Mouse (Mus musculus) lung, adult 2 months (tissue): ENCODE measurements around the gene Cdk15. TPM values are rescaled to one million over a fixed set of nuclear protein-coding genes. Genes with fewer than 3 reads are reported as not detected.

Source experiments
- DNase-seq: peaks from one replicate; pipeline ENCODE4 v3.0.0; 2022
- H3K4me1 ChIP-seq: fragments of 200-500 bp; 2 replicates; pipeline ENCODE4 v1.6.1; 2011; ENCODE audit warnings: low read length; ENCODE audit not compliant: control insufficient read depth, insufficient read depth
- H3K4me3 ChIP-seq: fragments of 200-500 bp; replicated peaks from 2 replicates; pipeline ENCODE3; 2011; ENCODE audit warnings: low read depth, mild to moderate bottlenecking, control low read depth, low read length; ENCODE audit errors: extremely low read depth
- CTCF ChIP-seq: fragments of 200-500 bp; IDR thresholded peaks from 2 replicates; pipeline ENCODE4 v1.5.1; 2011; ENCODE audit warnings: mild to moderate bottlenecking, low read length, control low read depth; ENCODE audit not compliant: insufficient read depth
- POLR2A ChIP-seq: fragments of 200-500 bp; IDR thresholded peaks from 2 replicates; pipeline ENCODE4 v1.6.1; 2011; ENCODE audit warnings: low read depth, mild to moderate bottlenecking, control low read depth, low read length, borderline replicate concordance; ENCODE audit errors: extremely low read depth
- WGBS: fragments of 180-500 bp; shearing (Covaris S2); methylation state at CpG from one replicate; pipeline ENCODE4 v1.1.7; 2018; 5-methylcytosine and 5-hydroxymethylcytosine counted together
- polyA plus RNA-seq: library from polyadenylated mRNA; depleted of rRNA; stranded (reverse); fragments of >200 nt; gene quantifications from 2 replicates; pipeline ENCODE4 v1.2.3, GENCODE M21; 2012

Cdk15 gene
- polyA plus RNA-seq, 1 experiment: not detected

DNA sequence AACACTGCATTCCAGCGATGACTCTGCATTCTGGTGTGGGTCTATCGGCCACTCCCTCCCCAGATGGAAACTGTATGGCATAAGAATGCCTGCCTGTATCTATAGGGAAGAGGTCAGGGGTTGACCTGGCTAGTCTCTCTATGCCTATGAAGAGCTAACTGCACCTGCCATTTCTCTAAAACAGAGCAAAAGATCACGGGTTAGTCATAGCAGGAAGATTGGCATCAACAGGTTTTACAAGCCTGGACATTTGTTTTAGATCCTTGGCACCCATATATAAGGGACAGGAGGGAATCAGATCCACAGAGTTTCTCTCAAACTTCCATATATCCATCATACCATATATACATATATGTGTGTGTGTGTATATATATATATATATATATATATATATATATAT is 127.7 kb downstream of the Cdk15 start:
- no peak for DNase-seq
- peaks cover 4% of the 10 kb centered on the region for H3K4me1 ChIP-seq
- H3K4me3 ChIP-seq: no peak overlapping the region
- TF ChIP-seq CTCF (no peak), POLR2A (no peak)
- 86% methylated on average over 3 of the region's 3 CpGs for WGBS

DNA sequence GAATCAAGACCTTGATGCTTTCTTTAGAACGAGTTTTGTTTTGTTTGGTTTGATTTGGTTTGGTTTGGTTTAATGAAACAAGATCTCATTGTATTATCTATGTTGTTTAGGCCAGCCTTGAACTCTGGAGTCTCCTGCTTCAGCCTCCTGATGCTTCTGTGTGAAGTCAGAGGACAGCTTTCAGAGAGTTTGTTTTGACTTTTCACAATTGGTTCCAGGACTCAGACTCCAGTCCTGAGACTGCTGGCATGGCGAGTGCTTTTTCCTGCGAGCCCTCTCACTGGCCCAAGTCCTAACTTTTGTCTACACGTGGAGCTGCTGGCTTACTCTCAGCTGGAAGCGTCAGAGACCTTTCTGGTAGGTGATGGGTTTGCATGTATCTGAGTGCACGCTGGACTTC is 128.9 kb downstream of the Cdk15 start:
- DNase-seq: no peak
- no peak for TF ChIP-seq CTCF
- no peak for TF ChIP-seq POLR2A
- H3K4me3 ChIP-seq: no peak overlapping the region
- peaks cover 4% of the 10 kb centered on the region for H3K4me1 ChIP-seq
- WGBS: 69% methylated on average over 6 of the region's 6 CpGs

DNA sequence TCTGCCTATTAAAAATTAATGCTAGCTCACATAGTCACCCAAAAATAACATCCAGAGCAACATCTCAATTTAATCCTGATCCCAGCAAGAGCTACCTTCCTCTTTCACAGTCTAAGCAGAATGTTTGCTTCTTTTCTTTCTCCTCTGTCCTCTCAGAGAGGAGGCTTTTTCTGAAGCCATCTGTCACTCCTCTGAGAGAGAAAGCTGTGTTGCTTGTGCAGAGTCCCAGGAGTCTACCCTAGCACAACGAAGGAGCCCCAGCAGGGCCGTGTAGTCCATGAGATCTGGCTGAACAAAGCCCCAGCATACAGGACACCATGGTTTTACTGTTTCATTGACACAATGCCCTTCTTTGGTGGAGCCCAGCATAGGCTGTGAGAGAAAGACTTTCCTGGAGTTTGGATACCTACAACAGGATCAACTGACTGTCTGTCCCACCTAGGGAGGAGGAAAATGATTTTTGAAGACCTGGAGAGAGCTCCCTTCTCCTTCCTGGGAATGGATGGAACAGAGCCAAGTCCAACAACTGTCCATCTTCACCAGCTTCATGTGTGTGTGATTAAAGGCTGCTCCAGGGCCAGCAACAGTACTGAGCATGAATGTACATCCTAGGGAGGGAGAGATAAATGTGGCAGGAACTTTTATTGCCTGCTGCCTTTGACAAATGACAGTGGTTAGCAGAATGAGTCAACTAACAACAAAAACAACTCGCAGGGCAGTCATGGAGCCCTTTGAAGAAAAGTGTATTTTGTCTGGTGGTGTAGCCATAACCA is 131.0 kb downstream of the Cdk15 start:
- 49% methylated on average over 3 of the region's 3 CpGs for whole genome bisulfite sequencing

DNA sequence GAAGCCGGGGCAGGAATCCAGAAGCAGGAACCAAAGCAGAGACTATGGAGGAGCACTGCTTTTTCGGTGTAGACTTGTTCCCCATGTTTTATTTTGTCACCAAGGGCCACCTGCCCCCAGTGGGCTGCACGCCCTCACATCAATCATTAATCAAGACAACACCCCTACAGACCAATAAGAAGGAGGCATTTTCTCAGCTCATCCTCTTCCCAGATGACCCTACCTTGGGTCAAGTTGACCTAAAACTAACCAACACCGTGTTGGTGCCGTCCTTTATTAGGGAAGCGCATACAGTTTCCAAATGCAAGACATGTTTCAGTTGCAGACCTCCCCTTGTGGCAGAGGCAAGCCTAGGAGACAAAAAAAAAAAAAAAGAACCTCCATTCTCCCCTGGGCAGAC is 132.5 kb downstream of the Cdk15 start:
- 80% methylated on average over 6 of the region's 6 CpGs for WGBS
- DNase-seq: no peak
- Histone ChIP-seq H3K4me3 (no peak overlapping the region), H3K4me1 (no peaks in the 10 kb centered on the region)
- TF ChIP-seq CTCF: no peak
- no peak for TF ChIP-seq POLR2A

More for the DNA sequence above, 131.0 kb downstream of the Cdk15 start:
- Histone ChIP-seq H3K4me3 (no peak overlapping the region), H3K4me1 (no peaks in the 10 kb centered on the region)
- no peak for DNase-seq
- no peak for TF ChIP-seq CTCF
- no peak for TF ChIP-seq POLR2A

DNA sequence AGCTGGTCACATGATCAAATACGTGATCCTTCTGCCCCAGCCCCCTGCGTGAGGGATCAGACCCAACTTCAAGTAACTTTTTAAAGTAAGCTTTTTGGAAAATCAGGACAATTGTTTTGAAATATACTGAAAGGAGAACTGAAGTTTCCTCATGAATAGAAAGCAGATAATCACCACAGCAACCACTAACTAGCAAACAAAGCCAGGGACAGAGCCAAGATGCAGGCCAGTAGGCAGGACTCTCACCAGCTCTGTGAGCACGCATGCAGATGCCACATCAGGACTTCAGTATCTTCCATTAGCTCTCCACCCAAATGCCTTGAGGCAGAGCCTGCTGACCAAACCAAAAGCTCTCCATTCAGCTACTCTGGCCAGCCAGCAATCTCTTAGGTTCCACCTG is 135.0 kb downstream of the Cdk15 start:
- DNase-seq: no peak
- 37% methylated on average over 3 of the region's 3 CpGs for WGBS
- H3K4me3 ChIP-seq: no peak overlapping the region

DNA sequence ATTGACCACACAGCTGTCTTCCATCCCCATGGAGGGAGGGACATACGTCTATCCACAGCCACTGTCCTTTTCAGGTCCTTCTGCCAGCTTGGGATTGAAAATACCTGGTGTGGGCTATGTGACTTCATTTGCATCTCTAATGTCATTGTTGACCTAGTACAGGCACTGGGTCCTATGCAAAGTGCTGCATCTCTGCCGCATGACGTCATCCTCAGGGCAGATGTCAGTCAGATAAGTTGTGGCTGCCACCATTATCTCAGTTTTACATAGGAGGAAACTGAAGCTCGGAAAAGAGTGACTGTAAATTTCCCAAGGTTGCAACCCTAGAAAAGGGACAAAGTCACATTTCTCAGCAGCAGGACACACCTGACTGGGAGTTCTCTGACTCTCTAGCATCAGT is 137.4 kb downstream of the Cdk15 start:
- TF ChIP-seq CTCF (no peak), POLR2A (no peak)
- WGBS: 83% methylated on average over 4 of the region's 4 CpGs
- no peak for DNase-seq

More for the DNA sequence above, 135.0 kb downstream of the Cdk15 start:
- TF ChIP-seq POLR2A (no peak), CTCF (no peak)
- no peaks in the 10 kb centered on the region for H3K4me1 ChIP-seq

DNA sequence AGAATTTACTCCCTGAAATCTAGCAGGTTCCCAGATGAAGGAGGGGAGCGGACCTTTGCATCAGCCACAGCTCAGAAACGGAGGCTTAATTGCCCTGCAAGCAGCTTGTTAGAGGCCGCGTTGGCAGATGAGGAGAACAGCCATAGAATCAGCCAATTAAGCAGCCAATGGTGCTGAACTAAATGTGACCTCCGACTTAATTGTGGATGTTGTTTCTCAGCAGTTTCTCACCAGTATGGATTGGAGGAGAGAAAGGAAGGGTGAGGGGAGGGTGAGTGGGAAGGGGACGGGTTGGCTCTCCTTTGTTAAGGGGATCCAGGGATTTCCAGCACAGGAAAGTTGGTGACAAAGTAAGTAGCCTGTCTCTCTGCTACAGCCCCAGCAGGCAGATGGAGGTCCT is 137.9 kb downstream of the Cdk15 start:
- H3K4me3 ChIP-seq: no peak overlapping the region
- DNase-seq: no peak
- no peaks in the 10 kb centered on the region for H3K4me1 ChIP-seq
- TF ChIP-seq CTCF (no peak), POLR2A (no peak)
- WGBS: 71% methylated on average over 6 of the region's 6 CpGs

More for the DNA sequence above, 137.4 kb downstream of the Cdk15 start:
- Histone ChIP-seq H3K4me3 (no peak overlapping the region), H3K4me1 (no peaks in the 10 kb centered on the region)

DNA sequence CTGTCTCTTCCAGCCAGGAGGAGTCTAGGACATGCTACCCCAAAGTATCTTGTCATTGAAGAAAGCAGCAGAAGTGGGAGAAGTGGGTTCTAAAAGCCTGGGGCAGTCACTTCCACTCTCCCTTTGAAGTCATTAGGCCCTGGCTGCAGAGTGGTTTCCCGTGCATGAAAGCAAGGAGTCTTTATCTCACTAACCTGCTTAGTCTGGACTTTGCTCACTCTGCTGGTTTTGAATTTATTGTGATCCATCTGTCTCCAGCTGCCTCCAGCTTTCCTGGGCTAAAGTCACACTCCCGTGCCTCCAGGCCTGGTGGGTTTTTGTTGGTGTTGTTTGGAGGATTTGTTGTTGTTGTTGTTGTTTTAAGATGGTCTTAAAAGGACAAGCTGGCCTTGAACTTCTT is 139.3 kb downstream of the Cdk15 start:
- DNase-seq: no peak
- TF ChIP-seq POLR2A (no peak), CTCF (no peak)
- no peak overlapping the region for H3K4me3 ChIP-seq
- 71% methylated on average over 2 of the region's 2 CpGs for WGBS
- H3K4me1 ChIP-seq: no peaks in the 10 kb centered on the region

DNA sequence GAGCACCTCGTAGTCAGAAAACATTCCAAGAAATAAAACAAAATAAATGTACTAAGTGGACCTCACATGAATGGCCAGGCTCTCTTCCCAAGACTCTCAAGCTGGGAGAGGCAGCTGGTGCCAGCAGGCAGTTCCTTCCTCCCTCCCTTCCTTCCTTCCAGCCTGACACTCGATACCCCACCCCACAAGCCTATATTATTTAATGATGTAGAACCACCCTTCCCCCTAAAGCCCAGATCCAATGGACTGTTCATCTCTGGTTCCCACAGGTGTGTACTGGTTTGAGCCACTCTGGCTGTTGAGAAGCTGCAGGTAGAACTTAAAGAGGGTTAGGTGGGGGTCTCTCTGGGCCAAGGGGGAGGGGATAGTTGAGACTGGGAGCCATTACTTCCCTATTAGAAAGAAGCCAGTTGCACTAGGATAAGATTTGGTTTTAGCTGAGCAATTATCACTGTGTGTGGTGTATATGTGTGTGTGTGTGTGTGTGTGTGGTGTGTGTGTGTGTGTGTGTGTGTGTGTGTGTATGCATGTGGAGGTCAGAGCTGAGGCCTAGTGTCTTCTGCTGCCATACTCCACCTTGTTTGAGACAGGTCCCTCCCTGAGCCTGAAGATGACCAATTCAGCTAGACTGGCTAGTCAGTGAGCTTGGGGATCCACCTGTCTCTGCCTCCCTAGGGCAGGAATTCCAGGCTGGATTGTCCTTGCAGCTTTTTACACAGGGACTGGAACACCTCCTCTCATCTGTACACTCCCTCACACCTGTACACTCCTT is 143.0 kb downstream of the Cdk15 start:
- no peak overlapping the region for H3K4me3 ChIP-seq
- WGBS: 30% methylated on average over 2 of the region's 2 CpGs
- no peak for DNase-seq
- no peaks in the 10 kb centered on the region for H3K4me1 ChIP-seq
- TF ChIP-seq POLR2A (no peak), CTCF (no peak)
